Mouse (Mus musculus): ENCODE data around the gene Tlnrd1.

GRCm38 (mm10) chr7:83869839-83870543, 14.1 kb downstream of the Tlnrd1 start:
- TF ChIP-seq CTCF (IDR thresholded peaks at IDR 0.05; ENCODE audit: low read depth, low read length) = no peak
- TF ChIP-seq GATA1 (IDR thresholded peaks at IDR 0.05; ENCODE audit: borderline replicate concordance, low read length) = no peak
- TF ChIP-seq TAL1 (conservative IDR thresholded peaks at IDR 0.05; ENCODE audit: low read depth, low read length) = no peak

All from G1E (cell line).